Mouse (Mus musculus): ENCODE measurements at regions not wholly inside any gene's neighbourhood (a gene's known extent, or its start where the extent isn't known, plus 50 kb on each side); places are given as distances from the start of the nearest gene placed in this dataset.
A peak's percentile ranks its signal among the peaks of the same experiment; 100 is the strongest.

GRCm38 (mm10) chr1:138343451-138343850, 69.9 kb downstream of the Atp6v1g3 start:
- no peak for DNase-seq (ENCODE audit: low spot score in 2 of 2)

- DNase-seq (ENCODE audit: low spot score in 2 of 2), result no peak
These were observed 71.4 kb downstream of the Atp6v1g3 start for GRCm38 (mm10) chr1:138344920-138345319.

- peak in 1 of 2 experiments; percentile 13 for DNase-seq (ENCODE audit: low spot score in 2 of 2)
These were observed 72.5 kb downstream of the Atp6v1g3 start for GRCm38 (mm10) chr1:138345992-138346391.

GRCm38 (mm10) chr1:138346904-138347303, 73.4 kb downstream of the Atp6v1g3 start:
- no peak for DNase-seq (ENCODE audit: low spot score in 2 of 2)

GRCm38 (mm10) chr1:138348447-138348846, 74.9 kb downstream of the Atp6v1g3 start:
- DNase-seq (ENCODE audit: low spot score in 2 of 2), result no peak

GRCm38 (mm10) chr1:138349099-138349498, 75.6 kb downstream of the Atp6v1g3 start:
- DNase-seq (ENCODE audit: low spot score in 2 of 2), result no peak

GRCm38 (mm10) chr1:138356407-138356806, 82.9 kb downstream of the Atp6v1g3 start:
- DNase-seq (ENCODE audit: low spot score in 2 of 2), result no peak

GRCm38 (mm10) chr1:138362684-138363472, 89.3 kb downstream of the Atp6v1g3 start:
- DNase-seq (ENCODE audit: low spot score in 2 of 2), result no peak

- no peak for DNase-seq (ENCODE audit: low spot score in 2 of 2)
These were observed 96.5 kb downstream of the Atp6v1g3 start for GRCm38 (mm10) chr1:138369953-138370482.

GRCm38 (mm10) chr1:138371474-138371873, 97.9 kb downstream of the Atp6v1g3 start:
- DNase-seq (ENCODE audit: low spot score in 2 of 2), result no peak

GRCm38 (mm10) chr1:138384146-138384545, 110.6 kb downstream of the Atp6v1g3 start:
- no peak for DNase-seq (ENCODE audit: low spot score in 2 of 2)

- DNase-seq (ENCODE audit: low spot score in 2 of 2), result peak in 1 of 2 experiments; percentile 3
These were observed 111.8 kb downstream of the Atp6v1g3 start for GRCm38 (mm10) chr1:138385156-138385841.

GRCm38 (mm10) chr1:138386001-138386400, 112.5 kb downstream of the Atp6v1g3 start:
- no peak for DNase-seq (ENCODE audit: low spot score in 2 of 2)

- peak; percentile 22 to 25 for DNase-seq (ENCODE audit: low spot score in 2 of 2)
These were observed 115.1 kb downstream of the Atp6v1g3 start for GRCm38 (mm10) chr1:138388634-138389033.

GRCm38 (mm10) chr1:138389676-138390075, 116.1 kb downstream of the Atp6v1g3 start:
- DNase-seq (ENCODE audit: low spot score in 2 of 2), result no peak

GRCm38 (mm10) chr1:138418610-138419009, 145.1 kb downstream of the Atp6v1g3 start:
- no peak for DNase-seq (ENCODE audit: low spot score in 2 of 2)

GRCm38 (mm10) chr1:138427416-138427815, 153.9 kb downstream of the Atp6v1g3 start:
- no peak for DNase-seq (ENCODE audit: low spot score in 2 of 2)
